Mouse (Mus musculus) C2C12 (cell line): ENCODE measurements at regions not wholly inside any gene's neighbourhood (a gene's known extent, or its start where the extent isn't known, plus 50 kb on each side); places are given as distances from the start of the nearest gene placed in this dataset.

Experiments used
- CEBPB ChIP-seq: IDR thresholded peaks from one replicate; pipeline ENCODE4 v1.6.1; 2011; ENCODE audit warnings: low read depth, mild to moderate bottlenecking, control low read depth, moderate library complexity
- CTCF ChIP-seq: IDR thresholded peaks from one replicate; pipeline ENCODE4 v1.5.1; 2011; ENCODE audit not compliant: control insufficient read depth, insufficient read depth, insufficient read length
- FOSL1 ChIP-seq: IDR thresholded peaks from one replicate; pipeline ENCODE4 v1.8.0; 2011; ENCODE audit warnings: mild to moderate bottlenecking, low read length; ENCODE audit not compliant: poor library complexity, insufficient read depth, severe bottlenecking
- MAX ChIP-seq: IDR thresholded peaks from one replicate; pipeline ENCODE4 v1.6.1; 2011; ENCODE audit warnings: mild to moderate bottlenecking, control low read depth
- MYOD1 ChIP-seq: IDR thresholded peaks from one replicate; pipeline ENCODE4 v1.6.1; 2011; ENCODE audit warnings: low read depth; ENCODE audit not compliant: control insufficient read depth, insufficient read length
- MYOG ChIP-seq: IDR thresholded peaks from one replicate; pipeline ENCODE4 v1.6.1; 2011; ENCODE audit not compliant: control insufficient read depth, insufficient read length; ENCODE audit errors: extremely low read depth
- USF1 ChIP-seq: IDR thresholded peaks from one replicate; pipeline ENCODE4 v1.6.1; 2011; ENCODE audit warnings: low read depth, mild to moderate bottlenecking, control low read depth, moderate library complexity

GRCm38 (mm10) chr4:56088701-56089100 lies 556.4 kb upstream of the Klf4 start:
- TF ChIP-seq CTCF (no peak), MYOD1 (no peak), USF1 (no peak), CEBPB (no peak), MYOG (no peak), FOSL1 (no peak), MAX (no peak)
